Mouse (Mus musculus) myocyte (in vitro differentiated cells): ENCODE data around the gene Olfr656.

Source experiments
- E2F4 ChIP-seq: IDR thresholded peaks from one replicate; pipeline ENCODE4 v1.6.1; 2011; ENCODE audit warnings: mild to moderate bottlenecking, control low read depth, moderate library complexity; ENCODE audit not compliant: insufficient read depth
- MAX ChIP-seq: IDR thresholded peaks from one replicate; pipeline ENCODE4 v1.6.1; 2011; ENCODE audit warnings: low read depth, mild to moderate bottlenecking, control low read depth
- MYOD1 ChIP-seq, 3 experiments: IDR thresholded peaks; one replicate each; pipeline ENCODE4 v1.6.1; 2011; ENCODE audit warnings: control low read depth in 2 of 3, low read depth in 2 of 3, mild to moderate bottlenecking in 2 of 3, moderate library complexity in 1 of 3; ENCODE audit not compliant: insufficient read length in 2 of 3, control insufficient read depth in 1 of 3
- MYOG ChIP-seq, 3 experiments: IDR thresholded peaks; one replicate each; pipeline ENCODE4 v1.6.1; 2011; ENCODE audit warnings: control low read depth in 2 of 3, low read depth in 2 of 3, mild to moderate bottlenecking in 2 of 3; ENCODE audit not compliant: insufficient read length in 2 of 3, control insufficient read depth in 1 of 3, insufficient read depth in 1 of 3
- POLR2A ChIP-seq: IDR thresholded peaks from one replicate; pipeline ENCODE4 v1.6.1; 2011; ENCODE audit warnings: low read depth, mild to moderate bottlenecking, control low read depth, moderate library complexity; ENCODE audit not compliant: insufficient read length
- POLR2AphosphoS2 ChIP-seq: IDR thresholded peaks from one replicate; pipeline ENCODE4 v1.6.1; 2011; ENCODE audit warnings: low read depth, control low read depth; ENCODE audit not compliant: insufficient read length
- TCF3 ChIP-seq: IDR thresholded peaks from one replicate; pipeline ENCODE4 v1.6.1; 2011; ENCODE audit warnings: low read depth, control low read depth; ENCODE audit not compliant: insufficient read length
- USF1 ChIP-seq: IDR thresholded peaks from one replicate; pipeline ENCODE4 v1.6.1; 2011; ENCODE audit warnings: low read depth, mild to moderate bottlenecking, control low read depth, moderate library complexity

DNA sequence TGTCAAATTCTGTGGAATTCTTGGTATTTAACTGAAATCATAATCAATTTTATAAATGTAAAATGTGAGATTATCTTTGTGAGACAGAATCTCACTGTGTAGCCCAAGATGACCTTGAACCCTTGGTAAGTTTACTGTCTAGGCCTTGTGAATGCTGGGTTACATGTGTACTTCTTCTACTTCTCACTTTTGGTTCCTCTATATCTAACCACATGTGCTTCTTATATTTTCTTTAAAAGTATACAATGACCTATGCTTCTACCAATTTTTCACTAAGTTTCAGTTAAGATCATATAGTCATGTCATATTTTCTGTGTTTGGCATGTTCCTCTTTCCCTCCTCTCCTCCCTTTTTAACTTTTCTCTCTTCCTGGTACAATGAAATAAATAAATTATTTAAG is 9.0 kb upstream of the Olfr656 start:
- TF ChIP-seq POLR2A (no peak), MYOG (IDR thresholded peaks at IDR 0.05; ENCODE audit: control insufficient read depth in 1 of 3, insufficient read depth in 1 of 3, insufficient read length in 2 of 3, low read depth in 2 of 3) (no peak), E2F4 (no peak), POLR2AphosphoS2 (no peak), MYOD1 (IDR thresholded peaks at IDR 0.05; ENCODE audit: control insufficient read depth in 1 of 3, insufficient read length in 2 of 3, low read depth in 2 of 3) (no peak), TCF3 (no peak), MAX (no peak), USF1 (no peak)
